Mouse (Mus musculus) liver, adult 2 months (tissue): ENCODE measurements at regions not wholly inside any gene's neighbourhood (a gene's known extent, or its start where the extent isn't known, plus 50 kb on each side); places are given as distances from the start of the nearest gene placed in this dataset.

Source experiments
- CTCF ChIP-seq: fragments of 200-500 bp; IDR thresholded peaks from 2 replicates; pipeline ENCODE4 v1.5.1; 2011; ENCODE audit warnings: low read depth, low read length, control low read depth
- POLR2A ChIP-seq: fragments of 200-500 bp; IDR thresholded peaks from 2 replicates; pipeline ENCODE4 v1.6.1; 2011; ENCODE audit warnings: low read length, control low read depth; ENCODE audit not compliant: insufficient read depth; ENCODE audit errors: extremely low read depth

GRCm38 (mm10) chr13:48746301-48746700 is 83.5 kb downstream of the Barx1 start:
- no peak for TF ChIP-seq CTCF
- TF ChIP-seq POLR2A: no peak
